Mouse (Mus musculus) ES-Bruce4 (cell line): Measurements from ENCODE around the gene Myt1l.

Experiments
- CTCF ChIP-seq: IDR thresholded peaks from one replicate; pipeline ENCODE4 v1.8.1; 2011; ENCODE audit warnings: low read depth, low read length
- POLR2A ChIP-seq: IDR thresholded peaks from one replicate; pipeline ENCODE4 v1.8.1; 2011; ENCODE audit warnings: low read length; ENCODE audit not compliant: insufficient read depth

- TF ChIP-seq CTCF (no peak), POLR2A (no peak)
Observed at GRCm38 (mm10) chr12:29956969-29957368, 428.8 kb downstream of the Myt1l start.
